Mouse (Mus musculus) lung, embryonic 16.5 days (tissue): ENCODE measurements at regions not wholly inside any gene's neighbourhood (a gene's known extent, or its start where the extent isn't known, plus 50 kb on each side); places are given as distances from the start of the nearest gene placed in this dataset.

Source experiments
- ATAC-seq: fragments of 200-750 bp; cut with Nextera tagmentation; 2 replicates; pipeline ENCODE4 v1.8.0; 2017; ENCODE audit warnings: low read depth, mild to moderate bottlenecking, moderate library complexity
- H3K27ac ChIP-seq: fragments of 300-500 bp; sonication (generic); 2 replicates; pipeline ENCODE4 v1.5.1; 2014; ENCODE audit warnings: mild to moderate bottlenecking, control low read depth, low read length
- H3K27me3 ChIP-seq: fragments of 300-500 bp; sonication (generic); 2 replicates; pipeline ENCODE4 v1.6.1; 2014; ENCODE audit warnings: low read depth, low read length, mixed read lengths; ENCODE audit not compliant: control insufficient read depth, insufficient read depth
- H3K36me3 ChIP-seq: fragments of 300-500 bp; sonication (generic); 2 replicates; pipeline ENCODE4 v1.6.1; 2014; ENCODE audit warnings: low read length; ENCODE audit not compliant: control insufficient read depth, insufficient read depth
- H3K4me1 ChIP-seq: fragments of 300-500 bp; sonication (generic); replicated peaks from 2 replicates; pipeline ENCODE4 v1.6.1; 2014; ENCODE audit warnings: low read length, mixed read lengths; ENCODE audit not compliant: control insufficient read depth, insufficient read depth
- H3K4me2 ChIP-seq: fragments of 300-500 bp; sonication (generic); 2 replicates; pipeline ENCODE4 v1.6.1; 2014; ENCODE audit warnings: low read depth, low read length, control low read depth
- H3K4me3 ChIP-seq: fragments of 300-500 bp; sonication (generic); 2 replicates; pipeline ENCODE4 v1.5.1; 2014; ENCODE audit warnings: mild to moderate bottlenecking, low read length, control low read depth
- H3K9ac ChIP-seq: fragments of 300-500 bp; sonication (generic); 2 replicates; pipeline ENCODE4 v1.6.1; 2014; ENCODE audit warnings: low read length, control low read depth
- H3K9me3 ChIP-seq: fragments of 300-500 bp; sonication (generic); 2 replicates; pipeline ENCODE4 v1.6.1; 2016; ENCODE audit warnings: low read length; ENCODE audit not compliant: control insufficient read depth
- WGBS: fragments of 180-500 bp; shearing (Covaris S2); extraction: QIAGEN DNeasy Blood & Tissue Kit; methylation state at CpG from one replicate; pipeline ENCODE4 v1.1.7; 2014; 5-methylcytosine and 5-hydroxymethylcytosine counted together

- H3K4me1 ChIP-seq: no peaks in the 10 kb centered on the region
- 82% methylated on average over 20 of the region's 20 CpGs for WGBS
- H3K27me3 ChIP-seq: no peaks in the 10 kb centered on the region
- H3K36me3 ChIP-seq: no peaks in the 10 kb centered on the region
- no peak overlapping the region for H3K4me2 ChIP-seq
- no peak overlapping the region for H3K4me3 ChIP-seq
- H3K9me3 ChIP-seq: no peaks in the 10 kb centered on the region
- H3K27ac ChIP-seq: no peak overlapping the region
- no peak for ATAC-seq
- no peak overlapping the region for H3K9ac ChIP-seq
Observed at GRCm38 (mm10) chr12:110385031-110385430, 61.9 kb upstream of the Ppp2r5c start.

GRCm38 (mm10) chr12:110385801-110386599, 60.9 kb upstream of the Ppp2r5c start:
- Histone ChIP-seq H3K9me3 (no peaks in the 10 kb centered on the region), H3K4me1 (no peaks in the 10 kb centered on the region), H3K27ac (no peak overlapping the region), H3K4me2 (no peak overlapping the region), H3K9ac (no peak overlapping the region), H3K4me3 (no peak overlapping the region), H3K27me3 (no peaks in the 10 kb centered on the region), H3K36me3 (no peaks in the 10 kb centered on the region)
- no peak for ATAC-seq
- 76% methylated on average over 20 of the region's 20 CpGs for WGBS

GRCm38 (mm10) chr12:110387056-110387455, 59.9 kb upstream of the Ppp2r5c start:
- Histone ChIP-seq H3K4me2 (no peak overlapping the region), H3K4me3 (no peak overlapping the region), H3K36me3 (no peaks in the 10 kb centered on the region), H3K9me3 (no peaks in the 10 kb centered on the region), H3K9ac (no peak overlapping the region), H3K27me3 (no peaks in the 10 kb centered on the region), H3K4me1 (no peaks in the 10 kb centered on the region), H3K27ac (no peak overlapping the region)
- 76% methylated on average over 11 of the region's 11 CpGs for WGBS
- ATAC-seq: no peak

GRCm38 (mm10) chr12:110387567-110387966, 59.4 kb upstream of the Ppp2r5c start:
- Histone ChIP-seq H3K27ac (no peak overlapping the region), H3K9ac (no peak overlapping the region), H3K9me3 (no peaks in the 10 kb centered on the region), H3K36me3 (no peaks in the 10 kb centered on the region), H3K27me3 (no peaks in the 10 kb centered on the region), H3K4me1 (no peaks in the 10 kb centered on the region), H3K4me2 (no peak overlapping the region), H3K4me3 (no peak overlapping the region)
- WGBS: 75% methylated on average over 4 of the region's 4 CpGs
- no peak for ATAC-seq

- no peak overlapping the region for H3K9ac ChIP-seq
- no peak overlapping the region for H3K4me3 ChIP-seq
- H3K4me1 ChIP-seq: no peaks in the 10 kb centered on the region
- WGBS: 69% methylated on average over 12 of the region's 12 CpGs
- H3K9me3 ChIP-seq: no peaks in the 10 kb centered on the region
- H3K4me2 ChIP-seq: no peak overlapping the region
- H3K27me3 ChIP-seq: no peaks in the 10 kb centered on the region; the same call in 1 of the 2 replicates
- H3K36me3 ChIP-seq: no peaks in the 10 kb centered on the region
- ATAC-seq: no peak
- no peak overlapping the region for H3K27ac ChIP-seq
Observed at GRCm38 (mm10) chr12:110389439-110389838, 57.5 kb upstream of the Ppp2r5c start.

GRCm38 (mm10) chr12:110391464-110391863, 55.5 kb upstream of the Ppp2r5c start:
- H3K4me2 ChIP-seq: no peak overlapping the region
- no peaks in the 10 kb centered on the region for H3K9me3 ChIP-seq
- H3K27ac ChIP-seq: no peak overlapping the region
- no peak overlapping the region for H3K9ac ChIP-seq
- no peaks in the 10 kb centered on the region; the same call in 1 of the 2 replicates for H3K27me3 ChIP-seq
- H3K36me3 ChIP-seq: no peaks in the 10 kb centered on the region
- H3K4me1 ChIP-seq: no peaks in the 10 kb centered on the region
- ATAC-seq: no peak
- 63% methylated on average over 8 of the region's 8 CpGs for WGBS
- no peak overlapping the region for H3K4me3 ChIP-seq

GRCm38 (mm10) chr12:110393555-110393954, 53.4 kb upstream of the Ppp2r5c start:
- Histone ChIP-seq H3K4me3 (no peak overlapping the region), H3K9ac (no peak overlapping the region), H3K9me3 (no peaks in the 10 kb centered on the region), H3K4me1 (no peaks in the 10 kb centered on the region), H3K27ac (no peak overlapping the region), H3K36me3 (no peaks in the 10 kb centered on the region), H3K27me3 (no peaks in the 10 kb centered on the region; the same call in 1 of the 2 replicates), H3K4me2 (no peak overlapping the region)
- 74% methylated on average over 7 of the region's 7 CpGs for WGBS
- ATAC-seq: no peak
